Mouse (Mus musculus) midbrain, embryonic 14.5 days (tissue): ENCODE data around the gene Ascc3. TPM values are rescaled to one million over a fixed set of nuclear protein-coding genes. Genes with fewer than 3 reads are reported as not detected.

Source experiments
- ATAC-seq: fragments of 200-750 bp; cut with Nextera tagmentation; 2 replicates; pipeline ENCODE4 v1.8.0; 2017; ENCODE audit warnings: moderate number of reproducible peaks, moderate library complexity; ENCODE audit not compliant: low FRiP score, low TSS enrichment
- DNase-seq: peaks from one replicate; pipeline ENCODE4 v3.0.0-alpha.2; 2015
- H3K27ac ChIP-seq: fragments of 300-500 bp; sonication (generic); replicated peaks from 2 replicates; pipeline ENCODE4 v1.5.1; 2014; ENCODE audit warnings: mild to moderate bottlenecking, low read depth, low read length, moderate library complexity
- H3K27me3 ChIP-seq: fragments of 300-500 bp; sonication (generic); 2 replicates; pipeline ENCODE4 v1.6.1; 2014; ENCODE audit warnings: low read length, control low read depth, mixed read lengths; ENCODE audit not compliant: control insufficient read depth, insufficient read depth
- H3K36me3 ChIP-seq: fragments of 300-500 bp; sonication (generic); 2 replicates; pipeline ENCODE4 v1.6.1; 2014; ENCODE audit warnings: low read length, control low read depth; ENCODE audit not compliant: control insufficient read depth, insufficient read depth
- H3K4me1 ChIP-seq: fragments of 300-500 bp; sonication (generic); 2 replicates; pipeline ENCODE4 v1.6.1; 2014; ENCODE audit warnings: mild to moderate bottlenecking, antibody characterized with exemption, low read length, control low read depth; ENCODE audit not compliant: control insufficient read depth, insufficient read depth
- H3K4me2 ChIP-seq: fragments of 300-500 bp; sonication (generic); 2 replicates; pipeline ENCODE4 v1.6.1; 2014; ENCODE audit warnings: mild to moderate bottlenecking, low read length, moderate library complexity
- H3K4me3 ChIP-seq: fragments of 300-500 bp; sonication (generic); replicated peaks from 2 replicates; pipeline ENCODE4 v1.5.1; 2014; ENCODE audit warnings: low read depth, low read length
- H3K9ac ChIP-seq: fragments of 300-500 bp; sonication (generic); replicated peaks from 2 replicates; pipeline ENCODE4 v1.6.1; 2014; ENCODE audit warnings: mild to moderate bottlenecking, low read length, moderate library complexity
- H3K9me3 ChIP-seq: fragments of 300-500 bp; sonication (generic); 2 replicates; pipeline ENCODE4 v1.6.1; 2016; ENCODE audit warnings: low read length, control low read depth, mixed read lengths; ENCODE audit not compliant: control insufficient read depth
- WGBS: fragments of 180-500 bp; shearing (Covaris S2); extraction: QIAGEN DNeasy Blood & Tissue Kit; methylation state at CpG from one replicate; pipeline ENCODE4 v1.1.7; 2014; 5-methylcytosine and 5-hydroxymethylcytosine counted together
- polyA plus RNA-seq: library from polyadenylated mRNA; unstranded; fragments of >200 nt; fragmentation: Nextera tagmentation; extraction: Ambion mirVana; gene quantifications from 2 replicates; pipeline ENCODE4 v1.2.1, GENCODE M21; 2014

Ascc3 gene
- polyA plus RNA-seq, 1 experiment from 2014 or later: 24.0 TPM

GRCm38 (mm10) chr10:50894170-50894991 is 301.9 kb downstream of the Ascc3 start, which contains the start of gene Sim1:
Sim1 (plus strand) TSS chr10:50894754.
- ATAC-seq (peak; percentile 94), DNase-seq (peak; percentile 93)
- peaks cover 10% of the 10 kb centered on the region; the same call in 1 of the 2 replicates for H3K4me1 ChIP-seq
- no peaks in the 10 kb centered on the region for H3K36me3 ChIP-seq
- peak within 1 kb of the TSS; percentile 16; the same call in 1 of the 2 replicates for H3K9ac ChIP-seq
- under 1% methylated on average over 62 of the region's 62 CpGs for WGBS
- no peak within 1 kb of the TSS for H3K27ac ChIP-seq
- peak within 1 kb of the TSS; percentile 43 for H3K4me3 ChIP-seq
- no peaks in the 10 kb centered on the region for H3K9me3 ChIP-seq
- peaks cover 91% of the 10 kb centered on the region for H3K27me3 ChIP-seq
- H3K4me2 ChIP-seq: peak within 1 kb of the TSS; percentile 77

GRCm38 (mm10) chr10:50895091-50895790 is 302.8 kb downstream of the Ascc3 start:
- Histone ChIP-seq H3K4me1 (peaks cover 10% of the 10 kb centered on the region; the same call in 1 of the 2 replicates), H3K4me2 (peak overlapping the region; percentile 77), H3K9ac (peak overlapping the region; percentile 16; the same call in 1 of the 2 replicates), H3K27me3 (peaks cover 86% of the 10 kb centered on the region), H3K36me3 (no peaks in the 10 kb centered on the region), H3K9me3 (no peaks in the 10 kb centered on the region), H3K27ac (no peak overlapping the region), H3K4me3 (peak overlapping the region; percentile 43)
- WGBS: under 1% methylated on average over 44 of the region's 44 CpGs
- DNase-seq (peak; percentile 41), ATAC-seq (peak; percentile 19; the same call in 1 of the 2 replicates)

GRCm38 (mm10) chr10:50895881-50896766 is 303.7 kb downstream of the Ascc3 start:
- Histone ChIP-seq H3K27me3 (peaks cover 86% of the 10 kb centered on the region), H3K27ac (no peak overlapping the region), H3K9ac (no peak overlapping the region), H3K9me3 (no peaks in the 10 kb centered on the region), H3K4me1 (peaks cover 10% of the 10 kb centered on the region; the same call in 1 of the 2 replicates), H3K4me2 (no peak overlapping the region), H3K4me3 (no peak overlapping the region), H3K36me3 (no peaks in the 10 kb centered on the region)
- WGBS: 4% methylated on average over 21 of the region's 21 CpGs
- DNase-seq: peak; percentile 57
- no peak for ATAC-seq

GRCm38 (mm10) chr10:50896767-50897390 is 304.4 kb downstream of the Ascc3 start:
- Histone ChIP-seq H3K36me3 (no peaks in the 10 kb centered on the region), H3K4me1 (peaks cover 10% of the 10 kb centered on the region; the same call in 1 of the 2 replicates), H3K4me3 (no peak overlapping the region), H3K9me3 (no peaks in the 10 kb centered on the region), H3K9ac (no peak overlapping the region), H3K4me2 (no peak overlapping the region), H3K27me3 (peaks cover 86% of the 10 kb centered on the region), H3K27ac (no peak overlapping the region)
- 10% methylated on average over 3 of the region's 3 CpGs for WGBS
- DNase-seq (peak; percentile 47), ATAC-seq (no peak)

- ATAC-seq (no peak), DNase-seq (peak; percentile 72)
- no peak overlapping the region for H3K4me2 ChIP-seq
- H3K9ac ChIP-seq: no peak overlapping the region
- no peaks in the 10 kb centered on the region for H3K36me3 ChIP-seq
- no peak overlapping the region for H3K27ac ChIP-seq
- peaks cover 85% of the 10 kb centered on the region for H3K27me3 ChIP-seq
- H3K4me3 ChIP-seq: 0 out of 2 replicates have a peak overlapping the region, but pooled peaks have one; percentile 3
- no peaks in the 10 kb centered on the region for H3K9me3 ChIP-seq
- peaks cover 10% of the 10 kb centered on the region; the same call in 1 of the 2 replicates for H3K4me1 ChIP-seq
- WGBS: under 1% methylated on average over 32 of the region's 32 CpGs
These were observed 305.3 kb downstream of the Ascc3 start for GRCm38 (mm10) chr10:50897530-50898471.

- Histone ChIP-seq H3K9me3 (no peaks in the 10 kb centered on the region), H3K4me3 (0 out of 2 replicates have a peak overlapping the region, but pooled peaks have one; percentile 2), H3K36me3 (no peaks in the 10 kb centered on the region), H3K9ac (no peak overlapping the region), H3K4me1 (peaks cover 10% of the 10 kb centered on the region; the same call in 1 of the 2 replicates), H3K4me2 (no peak overlapping the region), H3K27ac (no peak overlapping the region), H3K27me3 (peaks cover 82% of the 10 kb centered on the region)
- ATAC-seq: no peak
- DNase-seq: no peak
- 18% methylated on average over 2 of the region's 2 CpGs for WGBS
These were observed 306.2 kb downstream of the Ascc3 start for GRCm38 (mm10) chr10:50898621-50899020.
